Mouse (Mus musculus) neural tube, embryonic 11.5 days (tissue): ENCODE data around the gene AU015836. TPM values are rescaled to one million over a fixed set of nuclear protein-coding genes. Genes with fewer than 3 reads are reported as not detected.

Source experiments
- ATAC-seq: fragments of 200-750 bp; cut with Nextera tagmentation; 2 replicates; pipeline ENCODE4 v1.8.0; 2017; ENCODE audit warnings: moderate number of reproducible peaks, mild to moderate bottlenecking, moderate TSS enrichment, moderate library complexity; ENCODE audit not compliant: insufficient read depth, low FRiP score, low TSS enrichment
- DNase-seq: peaks from one replicate; pipeline ENCODE4 v3.0.0-alpha.2; 2015; ENCODE audit warnings: low spot score
- H3K27ac ChIP-seq: fragments of 300-500 bp; sonication (generic); 2 replicates; pipeline ENCODE4 v1.5.1; 2014; ENCODE audit warnings: low read depth, mild to moderate bottlenecking, low read length
- H3K27me3 ChIP-seq: fragments of 300-500 bp; sonication (generic); 2 replicates; pipeline ENCODE4 v1.6.1; 2014; ENCODE audit warnings: mild to moderate bottlenecking, low read length, mixed read lengths; ENCODE audit not compliant: control insufficient read depth, insufficient read depth
- H3K36me3 ChIP-seq: fragments of 300-500 bp; sonication (generic); 2 replicates; pipeline ENCODE4 v1.6.1; 2014; ENCODE audit warnings: mild to moderate bottlenecking, low read length, moderate library complexity, mixed read lengths; ENCODE audit not compliant: control insufficient read depth, insufficient read depth
- H3K4me1 ChIP-seq: fragments of 300-500 bp; sonication (generic); 2 replicates; pipeline ENCODE4 v1.6.1; 2014; ENCODE audit warnings: low read length, mixed read lengths; ENCODE audit not compliant: control insufficient read depth, insufficient read depth
- H3K4me2 ChIP-seq: fragments of 300-500 bp; sonication (generic); 2 replicates; pipeline ENCODE4 v1.6.1; 2014; ENCODE audit warnings: low read depth, mild to moderate bottlenecking, moderate library complexity
- H3K4me3 ChIP-seq: fragments of 300-500 bp; sonication (generic); 2 replicates; pipeline ENCODE4 v1.5.1; 2014; ENCODE audit warnings: low read depth, low read length
- H3K9ac ChIP-seq: fragments of 300-500 bp; sonication (generic); 2 replicates; pipeline ENCODE4 v1.6.1; 2014; ENCODE audit warnings: mild to moderate bottlenecking, low read length
- H3K9me3 ChIP-seq: fragments of 300-500 bp; sonication (generic); 2 replicates; pipeline ENCODE4 v1.6.1; 2016; ENCODE audit warnings: low read length; ENCODE audit not compliant: control insufficient read depth
- WGBS: fragments of 180-500 bp; shearing (Covaris S2); extraction: QIAGEN DNeasy Blood & Tissue Kit; methylation state at CpG from one replicate; pipeline ENCODE4 v1.1.7; 2014; 5-methylcytosine and 5-hydroxymethylcytosine counted together
- polyA plus RNA-seq: library from polyadenylated mRNA; unstranded; fragments of >200 nt; fragmentation: Nextera tagmentation; extraction: Ambion mirVana; gene quantifications from 2 replicates; pipeline ENCODE4 v1.2.1, GENCODE M21; 2014

Gene AU015836
- not detected in 2 replicates for polyA plus RNA-seq

DNA sequence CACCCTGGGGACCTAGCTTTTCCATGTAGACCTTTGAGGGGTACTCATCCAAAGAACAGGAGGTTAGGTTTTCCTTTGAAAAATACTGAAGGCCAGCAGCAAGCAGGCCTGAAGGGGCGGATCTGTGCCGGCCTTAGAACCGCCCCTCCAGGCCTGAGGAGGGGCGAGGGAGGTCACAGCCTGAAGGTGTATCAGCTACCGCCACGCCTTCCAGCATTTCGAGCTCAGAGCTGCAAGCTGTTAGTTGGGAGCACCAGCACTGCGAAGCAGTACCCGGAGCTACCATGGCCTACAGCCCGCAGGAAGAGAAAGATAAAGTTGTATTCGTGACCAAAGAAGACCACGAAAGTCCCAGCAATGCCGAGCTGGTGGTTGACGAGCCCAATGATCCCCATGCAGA, at the start of gene AU015836:
Gene AU015836 (plus strand): TSS at position 216 of the 400 bp plus-strand sequence.
- WGBS = 55% methylated on average over 12 of the region's 14 CpGs
- no peak for ATAC-seq
- H3K27me3 ChIP-seq = no peaks in the 10 kb centered on the region

DNA sequence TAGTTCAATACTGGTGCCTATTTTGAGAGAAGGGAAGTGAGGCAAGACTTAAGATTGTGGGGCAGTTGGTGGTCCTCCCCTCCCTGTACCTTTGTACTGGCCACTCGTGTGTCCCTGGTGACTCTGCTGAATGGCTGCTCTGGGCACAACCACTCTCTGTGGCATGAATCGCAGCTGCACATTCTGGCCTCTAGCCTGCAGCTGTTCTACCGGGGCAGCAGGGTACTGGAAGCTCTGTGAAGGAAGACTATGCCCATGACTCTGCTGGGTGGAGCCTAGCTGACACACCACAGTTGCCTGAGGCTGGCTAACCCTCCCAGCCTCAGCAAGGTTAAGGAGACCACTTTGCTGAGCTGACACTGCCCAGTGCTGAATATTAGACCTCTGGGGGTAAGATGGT, 49.4 kb upstream of the AU015836 start:
- H3K4me1 ChIP-seq = no peaks in the 10 kb centered on the region

More for the DNA sequence above, at the start of gene AU015836:
- DNase-seq = no peak
- H3K9ac ChIP-seq = no peak within 1 kb of the TSS
- H3K4me2 ChIP-seq = no peak within 1 kb of the TSS
- H3K9me3 ChIP-seq = no peaks in the 10 kb centered on the region
- no peak within 1 kb of the TSS for H3K4me3 ChIP-seq
- no peaks in the 10 kb centered on the region for H3K4me1 ChIP-seq
- no peak within 1 kb of the TSS for H3K27ac ChIP-seq
- no peaks in the 10 kb centered on the region for H3K36me3 ChIP-seq

DNA sequence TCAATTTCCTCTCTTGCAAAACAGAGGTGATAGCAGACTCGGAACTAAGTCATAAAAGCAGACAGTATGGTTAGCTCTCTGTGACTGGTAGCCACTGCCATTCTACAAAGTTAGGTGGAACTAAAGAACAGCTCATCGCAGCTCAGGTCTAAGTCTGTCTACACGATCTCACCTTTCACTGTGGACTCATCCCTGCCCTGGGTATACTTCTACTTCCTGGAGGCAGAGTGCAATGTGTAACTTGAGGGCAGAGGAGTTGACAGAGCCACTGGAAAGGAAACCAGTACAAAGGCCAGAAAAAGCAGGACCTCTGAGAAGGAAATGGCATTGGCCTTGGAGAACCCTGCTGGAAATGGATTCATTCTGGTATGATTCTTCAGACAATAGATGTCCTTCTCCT, 40.1 kb upstream of the AU015836 start:
- no peak overlapping the region for H3K9ac ChIP-seq
- no peaks in the 10 kb centered on the region for H3K4me1 ChIP-seq
- H3K4me3 ChIP-seq = no peak overlapping the region
- DNase-seq = no peak
- no peaks in the 10 kb centered on the region for H3K36me3 ChIP-seq
- H3K4me2 ChIP-seq = no peak overlapping the region
- no peaks in the 10 kb centered on the region for H3K27me3 ChIP-seq
- WGBS = 82% methylated on average over 3 of the region's 3 CpGs
- no peak for ATAC-seq
- H3K27ac ChIP-seq = no peak overlapping the region
- no peaks in the 10 kb centered on the region for H3K9me3 ChIP-seq

More for the DNA sequence above, 49.4 kb upstream of the AU015836 start:
- Histone ChIP-seq H3K9me3 (no peaks in the 10 kb centered on the region), H3K27me3 (no peaks in the 10 kb centered on the region), H3K4me3 (no peak overlapping the region), H3K9ac (no peak overlapping the region), H3K27ac (no peak overlapping the region), H3K4me2 (no peak overlapping the region), H3K36me3 (no peaks in the 10 kb centered on the region)
- WGBS = 75% methylated on average over 3 of the region's 3 CpGs
- DNase-seq (no peak), ATAC-seq (no peak)

DNA sequence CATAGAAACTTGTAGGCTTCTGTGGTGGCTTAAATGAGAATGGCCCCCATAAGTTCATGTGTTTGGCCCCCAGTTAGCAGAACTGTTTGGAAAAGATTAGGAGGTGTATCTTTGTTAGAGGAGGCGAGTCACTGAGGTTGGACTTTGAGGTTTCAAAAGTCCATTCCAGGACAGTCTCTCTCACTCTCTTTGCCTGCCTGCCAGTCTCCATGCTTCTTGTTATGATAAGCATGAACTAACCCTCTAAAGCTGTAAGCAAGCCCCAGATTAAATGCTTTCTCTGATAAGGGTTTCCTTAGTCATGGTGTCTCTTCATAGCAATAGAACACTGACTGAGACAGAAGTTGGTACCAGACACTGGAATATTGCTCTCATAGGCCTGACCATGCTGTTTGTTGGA, 39.7 kb upstream of the AU015836 start:
- Histone ChIP-seq H3K27me3 (no peaks in the 10 kb centered on the region), H3K9ac (no peak overlapping the region), H3K9me3 (no peaks in the 10 kb centered on the region), H3K4me2 (no peak overlapping the region), H3K4me1 (no peaks in the 10 kb centered on the region), H3K36me3 (no peaks in the 10 kb centered on the region), H3K27ac (no peak overlapping the region), H3K4me3 (no peak overlapping the region)
- no peak for DNase-seq
- no peak for ATAC-seq
- WGBS = 84% methylated on average over 1 of the region's 1 CpGs

DNA sequence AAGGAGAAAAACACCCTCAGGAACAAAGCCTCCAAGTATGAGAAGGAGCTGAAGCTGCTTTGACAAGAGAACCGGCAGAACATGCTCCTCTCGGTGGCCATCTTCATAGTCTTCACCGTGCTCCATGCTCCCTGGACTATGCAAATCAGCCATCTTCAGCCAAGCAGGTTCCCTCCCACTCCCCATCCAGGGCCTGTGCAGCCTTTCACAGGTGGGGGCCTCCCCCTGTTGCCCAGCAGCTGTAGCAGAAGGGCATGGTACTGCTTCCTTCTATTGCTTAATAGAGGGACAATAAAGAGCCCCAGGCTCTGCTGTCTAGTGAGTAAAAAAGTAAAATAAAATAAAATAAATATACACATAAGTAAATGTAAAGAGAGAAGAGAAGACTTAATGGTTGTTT, 36.8 kb upstream of the AU015836 start:
- 78% methylated on average over 3 of the region's 3 CpGs for WGBS
- Histone ChIP-seq H3K27ac (no peak overlapping the region), H3K9me3 (no peaks in the 10 kb centered on the region), H3K4me2 (no peak overlapping the region), H3K4me1 (no peaks in the 10 kb centered on the region), H3K27me3 (no peaks in the 10 kb centered on the region), H3K9ac (no peak overlapping the region), H3K4me3 (no peak overlapping the region), H3K36me3 (no peaks in the 10 kb centered on the region)
- DNase-seq (no peak), ATAC-seq (no peak)

DNA sequence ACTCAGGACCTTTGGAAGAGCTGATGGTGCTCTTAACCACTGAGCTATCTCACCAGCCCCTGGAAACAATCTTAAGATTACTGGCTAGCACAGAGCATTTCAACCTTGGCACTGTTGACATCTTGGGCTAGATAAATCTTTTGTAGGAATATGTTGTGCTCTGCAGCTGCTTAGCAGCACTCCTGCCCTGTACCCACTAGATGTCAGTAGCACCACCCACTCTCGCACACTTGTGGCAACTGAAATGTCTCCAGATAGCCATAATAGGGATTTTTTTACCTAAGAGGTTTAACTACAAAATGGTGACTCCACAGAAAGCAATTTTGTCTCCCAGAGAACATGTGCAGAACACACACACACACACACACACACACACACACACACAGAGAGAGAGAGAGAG, 11.7 kb upstream of the AU015836 start:
- Histone ChIP-seq H3K9me3 (no peaks in the 10 kb centered on the region), H3K27ac (no peak overlapping the region), H3K27me3 (no peaks in the 10 kb centered on the region), H3K9ac (no peak overlapping the region), H3K36me3 (no peaks in the 10 kb centered on the region), H3K4me2 (no peak overlapping the region), H3K4me1 (no peaks in the 10 kb centered on the region), H3K4me3 (no peak overlapping the region)
- DNase-seq (no peak), ATAC-seq (no peak)
- 27% methylated on average over 1 of the region's 1 CpGs for WGBS

DNA sequence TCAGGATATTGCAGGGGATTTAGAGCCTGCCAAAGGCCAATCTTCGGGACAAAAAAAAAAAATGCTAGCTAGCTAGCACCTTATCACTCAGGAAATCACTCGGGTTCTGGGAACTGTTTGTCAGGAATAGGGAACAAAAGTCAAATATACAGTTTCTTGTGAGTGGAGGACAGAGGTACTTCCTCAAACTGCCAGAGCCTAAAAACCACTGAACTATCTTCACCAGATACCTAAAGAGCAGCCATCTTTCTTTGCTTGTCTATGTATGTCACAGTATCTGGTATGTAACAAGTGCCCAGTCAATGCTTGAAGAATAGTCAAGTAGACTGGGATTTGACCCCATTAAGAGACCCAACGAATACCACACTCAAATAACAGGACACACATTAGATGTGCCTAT, 10.0 kb upstream of the AU015836 start:
- Histone ChIP-seq H3K27ac (no peak overlapping the region), H3K4me3 (no peak overlapping the region), H3K4me2 (no peak overlapping the region), H3K4me1 (no peaks in the 10 kb centered on the region), H3K9me3 (no peaks in the 10 kb centered on the region), H3K27me3 (no peaks in the 10 kb centered on the region), H3K36me3 (no peaks in the 10 kb centered on the region), H3K9ac (no peak overlapping the region)
- WGBS = 82% methylated on average over 3 of the region's 3 CpGs
- DNase-seq (no peak), ATAC-seq (no peak)

DNA sequence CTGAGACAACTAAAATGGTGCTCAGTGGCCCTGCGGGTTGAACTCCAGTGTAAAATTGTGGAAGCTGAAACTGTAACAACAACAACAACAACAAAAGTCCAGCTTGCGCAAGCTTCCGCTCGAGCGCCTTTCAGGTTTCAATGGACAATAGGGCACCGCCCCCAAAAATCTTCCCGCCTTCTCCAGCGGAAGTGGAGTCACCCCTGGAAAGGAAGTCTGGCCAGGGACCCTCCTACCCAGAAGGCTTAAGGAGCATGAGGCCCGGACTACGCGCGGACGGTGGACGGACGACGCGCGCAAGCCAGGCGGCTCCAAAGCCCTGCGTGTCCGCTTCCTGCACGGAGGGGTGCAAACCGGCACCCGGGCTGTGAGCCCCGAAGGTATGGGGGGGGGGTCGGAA, 11.9 kb downstream of the AU015836 start:
- no peak overlapping the region for H3K9ac ChIP-seq
- H3K9me3 ChIP-seq = no peaks in the 10 kb centered on the region
- no peak overlapping the region for H3K27ac ChIP-seq
- H3K36me3 ChIP-seq = no peaks in the 10 kb centered on the region
- ATAC-seq = no peak
- WGBS = 91% methylated on average over 26 of the region's 26 CpGs
- no peak overlapping the region for H3K4me3 ChIP-seq
- no peaks in the 10 kb centered on the region for H3K27me3 ChIP-seq
- no peaks in the 10 kb centered on the region for H3K4me1 ChIP-seq
- H3K4me2 ChIP-seq = no peak overlapping the region
- DNase-seq = no peak

DNA sequence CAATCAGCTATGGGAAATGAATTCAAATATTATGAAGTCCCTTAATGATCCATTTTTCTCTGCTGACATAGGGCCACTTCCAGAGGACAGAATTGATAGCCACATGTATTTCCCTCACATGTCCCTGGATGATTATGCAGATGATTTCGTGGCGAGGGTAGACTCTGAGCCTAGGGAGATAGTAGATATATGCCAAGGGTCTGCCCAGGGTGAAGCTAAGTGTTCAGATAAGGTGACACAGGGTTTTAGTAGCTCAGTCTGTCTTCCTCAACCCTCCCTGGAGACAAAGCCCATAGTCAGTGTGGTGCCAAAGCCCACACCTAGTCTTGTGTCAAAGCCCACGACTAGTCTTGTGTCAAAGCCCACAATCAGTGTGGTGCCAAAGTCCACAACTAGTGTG, 13.7 kb downstream of the AU015836 start:
- ATAC-seq = no peak
- H3K9ac ChIP-seq = no peak overlapping the region
- H3K36me3 ChIP-seq = no peaks in the 10 kb centered on the region
- no peak overlapping the region for H3K4me2 ChIP-seq
- DNase-seq = no peak
- no peak overlapping the region for H3K4me3 ChIP-seq
- H3K27ac ChIP-seq = no peak overlapping the region
- 86% methylated on average over 3 of the region's 3 CpGs for WGBS
- no peaks in the 10 kb centered on the region for H3K27me3 ChIP-seq
- H3K4me1 ChIP-seq = no peaks in the 10 kb centered on the region
- no peaks in the 10 kb centered on the region for H3K9me3 ChIP-seq
